Mouse (Mus musculus) thymus, postnatal 10 days (tissue): ENCODE measurements around the gene Gpr162.
"Not testable (repeated sequence)": the region's sequence is repeated elsewhere in the genome, so short reads cannot be mapped to it uniquely, and the experiment has no call there.

Experiments used
- DNase-seq, 2 experiments: peaks; one replicate each; pipeline ENCODE4 v3.0.0; 2021; ENCODE audit warnings: low spot score in 2 of 2

Gene Gpr162

DNA sequence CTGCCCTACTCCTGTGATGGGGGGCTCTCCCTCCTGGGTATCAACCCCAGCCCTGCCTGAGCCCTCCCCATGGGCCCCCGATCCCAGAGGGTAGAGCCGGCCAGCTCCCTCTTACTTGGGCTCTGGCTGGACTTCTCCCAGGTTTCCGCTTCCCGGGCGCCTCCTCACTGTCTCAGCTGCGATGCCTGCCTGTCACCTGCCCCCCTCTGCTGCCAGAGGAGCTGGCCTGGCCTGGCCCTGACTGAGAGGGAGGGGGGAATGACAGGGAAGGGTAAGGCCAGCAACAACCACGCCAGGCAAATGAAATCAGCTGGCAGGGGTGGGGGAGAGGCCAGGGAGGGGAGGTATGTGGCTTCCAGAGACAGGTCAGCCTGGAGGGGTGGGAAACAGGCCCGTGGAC lies 24.0 kb downstream of the Gpr162 start:
- no peak for DNase-seq

DNA sequence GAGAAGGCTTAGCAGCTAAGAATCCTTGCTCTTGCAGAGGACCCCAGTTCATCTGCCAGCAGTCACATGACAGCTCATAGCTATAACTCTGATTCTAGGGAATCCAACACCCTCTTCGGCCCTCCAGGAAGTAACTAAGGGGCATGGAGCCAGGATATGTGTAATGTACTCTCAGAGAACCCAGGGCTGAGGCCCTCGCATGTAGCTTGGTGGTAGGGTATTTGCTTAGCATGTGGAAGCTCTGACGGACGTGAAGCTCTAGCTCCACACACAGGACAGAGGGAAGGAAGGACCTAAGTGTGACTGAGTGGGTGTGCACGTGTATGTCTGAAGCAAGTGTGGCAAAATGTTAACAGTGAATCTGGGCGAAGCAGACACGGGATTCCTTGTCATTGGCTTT lies 27.4 kb downstream of the Gpr162 start:
- no peak for DNase-seq

DNA sequence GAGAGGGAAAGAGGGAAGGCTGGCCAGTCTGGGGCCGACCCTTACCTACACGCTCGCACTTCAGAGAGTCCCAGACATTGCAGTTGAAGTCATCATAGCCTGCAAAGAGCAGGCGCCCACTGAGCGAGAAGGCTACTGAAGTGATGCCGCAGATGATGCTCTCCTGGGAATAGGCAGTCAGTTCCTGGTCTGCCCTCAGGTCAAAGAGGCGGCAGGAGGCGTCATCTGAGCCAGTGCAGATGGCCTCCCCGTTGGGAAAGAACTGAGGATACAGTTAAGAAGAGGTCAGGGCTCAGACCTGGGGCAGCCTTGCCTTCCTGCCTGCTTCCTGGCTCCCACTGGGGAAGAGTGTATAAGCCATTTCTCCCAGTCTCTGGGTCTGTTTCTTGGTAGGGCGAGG lies 28.3 kb downstream of the Gpr162 start:
- DNase-seq = no peak

DNA sequence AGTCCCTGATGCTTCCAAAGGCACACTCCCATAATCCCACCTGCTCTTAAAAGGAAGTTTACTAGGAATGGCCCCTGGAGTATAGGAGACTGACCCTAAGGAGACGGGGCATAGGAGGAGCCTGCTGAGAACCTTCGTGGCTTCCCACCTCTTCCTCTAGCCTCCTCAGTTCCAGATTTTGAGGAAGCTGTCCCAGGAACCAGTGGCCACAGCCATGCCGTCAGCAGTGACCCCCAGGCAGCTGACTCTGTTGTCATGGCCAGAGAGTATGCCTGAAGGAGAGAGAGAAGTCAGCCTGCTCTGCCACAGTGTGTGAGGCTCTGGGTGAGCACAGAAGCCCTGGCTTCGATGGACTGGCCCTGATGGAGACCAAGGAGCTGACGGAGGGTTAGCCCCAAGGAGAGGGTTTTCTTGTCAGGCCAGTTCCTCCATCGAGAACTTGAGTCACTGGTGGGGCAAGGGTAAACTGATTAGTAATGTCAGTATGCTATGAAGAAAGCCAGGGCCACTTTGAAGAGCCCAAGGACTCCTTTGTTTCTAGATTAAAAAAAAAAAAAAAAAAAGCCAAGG lies 29.2 kb downstream of the Gpr162 start:
- DNase-seq = no peak

DNA sequence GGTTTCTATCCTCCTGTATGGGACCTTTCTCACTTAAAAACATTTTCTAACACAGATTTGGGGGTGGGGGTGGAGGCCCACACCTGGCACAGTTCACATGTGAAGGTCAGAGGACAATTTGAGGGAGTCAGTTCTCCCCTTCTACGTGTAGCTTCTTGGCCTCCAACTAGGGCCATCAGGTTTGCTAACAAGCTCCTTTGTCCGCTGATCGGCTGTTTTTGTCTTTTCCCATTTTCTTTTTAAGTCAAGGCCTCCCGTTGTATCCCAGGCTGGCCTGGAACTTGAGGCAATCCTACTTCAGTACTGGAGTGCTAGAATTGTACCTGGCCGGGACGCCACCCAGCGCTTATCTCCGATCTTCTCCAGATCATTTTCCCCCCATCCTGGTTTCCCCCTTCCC lies 32.1 kb downstream of the Gpr162 start:
- no peak for DNase-seq

DNA sequence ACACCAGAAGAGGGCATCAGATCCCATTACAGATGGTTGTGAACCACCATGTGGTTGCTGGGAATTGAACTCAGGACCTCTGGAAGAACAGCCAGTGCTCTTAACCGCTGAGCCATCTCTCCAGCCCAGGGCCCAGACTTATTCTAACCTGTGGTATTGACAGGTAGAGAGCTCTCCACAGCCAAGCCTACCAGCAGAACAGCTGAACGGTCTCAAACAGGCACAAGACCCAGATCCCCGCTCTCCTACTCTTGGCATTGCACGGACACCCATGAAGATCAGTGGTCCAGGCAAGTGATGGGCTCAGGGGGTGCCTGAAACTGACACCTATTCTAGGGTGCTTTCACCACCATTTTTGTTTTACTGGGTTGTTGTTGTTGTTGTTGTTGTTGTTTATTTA lies 32.6 kb downstream of the Gpr162 start:
- not testable (repeated sequence) for DNase-seq

DNA sequence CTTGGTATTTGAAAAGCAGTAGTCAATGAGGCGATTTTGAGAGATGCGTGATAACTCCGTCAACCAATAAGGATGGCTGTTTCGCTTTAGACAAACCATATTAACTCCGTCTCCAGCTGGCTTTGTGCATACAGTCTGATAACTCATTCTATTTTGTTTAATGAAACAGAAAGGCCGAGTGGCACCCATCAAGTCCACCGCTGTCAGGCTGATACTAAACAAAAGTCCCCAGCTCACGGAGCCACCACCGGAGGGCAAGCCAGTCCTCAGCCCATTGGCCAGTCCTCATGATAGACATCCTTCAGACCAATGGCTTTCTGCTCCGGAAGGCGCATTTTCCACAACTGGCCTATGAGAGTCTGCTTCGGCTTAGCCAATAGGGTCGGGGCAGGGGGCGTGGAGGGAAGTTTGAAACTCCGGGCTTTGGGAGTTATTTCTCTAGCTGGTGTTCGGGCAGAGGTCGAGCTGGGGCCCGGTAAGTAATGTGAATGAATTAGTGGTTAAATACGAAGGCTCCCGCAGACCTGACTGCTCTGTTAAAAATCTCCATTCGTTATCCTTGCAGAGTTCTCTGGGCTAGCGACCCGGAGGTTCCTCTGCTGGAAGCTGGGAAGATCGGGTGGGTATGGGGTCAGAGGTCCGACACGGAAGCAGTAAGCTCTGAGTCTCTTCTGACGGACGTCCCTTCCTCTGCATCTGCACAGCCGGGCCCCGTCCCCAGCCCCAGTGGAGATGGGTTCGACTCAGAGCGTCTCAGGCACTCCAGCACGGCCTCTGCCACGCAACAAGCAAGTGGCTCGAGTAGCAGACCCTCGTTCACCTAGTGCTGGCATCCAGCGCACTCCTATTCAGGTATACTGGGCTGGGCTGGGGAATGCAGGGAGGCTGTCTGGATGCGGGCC lies 33.7 kb downstream of the Gpr162 start:
- peak; percentile 88 to 93 for DNase-seq

DNA sequence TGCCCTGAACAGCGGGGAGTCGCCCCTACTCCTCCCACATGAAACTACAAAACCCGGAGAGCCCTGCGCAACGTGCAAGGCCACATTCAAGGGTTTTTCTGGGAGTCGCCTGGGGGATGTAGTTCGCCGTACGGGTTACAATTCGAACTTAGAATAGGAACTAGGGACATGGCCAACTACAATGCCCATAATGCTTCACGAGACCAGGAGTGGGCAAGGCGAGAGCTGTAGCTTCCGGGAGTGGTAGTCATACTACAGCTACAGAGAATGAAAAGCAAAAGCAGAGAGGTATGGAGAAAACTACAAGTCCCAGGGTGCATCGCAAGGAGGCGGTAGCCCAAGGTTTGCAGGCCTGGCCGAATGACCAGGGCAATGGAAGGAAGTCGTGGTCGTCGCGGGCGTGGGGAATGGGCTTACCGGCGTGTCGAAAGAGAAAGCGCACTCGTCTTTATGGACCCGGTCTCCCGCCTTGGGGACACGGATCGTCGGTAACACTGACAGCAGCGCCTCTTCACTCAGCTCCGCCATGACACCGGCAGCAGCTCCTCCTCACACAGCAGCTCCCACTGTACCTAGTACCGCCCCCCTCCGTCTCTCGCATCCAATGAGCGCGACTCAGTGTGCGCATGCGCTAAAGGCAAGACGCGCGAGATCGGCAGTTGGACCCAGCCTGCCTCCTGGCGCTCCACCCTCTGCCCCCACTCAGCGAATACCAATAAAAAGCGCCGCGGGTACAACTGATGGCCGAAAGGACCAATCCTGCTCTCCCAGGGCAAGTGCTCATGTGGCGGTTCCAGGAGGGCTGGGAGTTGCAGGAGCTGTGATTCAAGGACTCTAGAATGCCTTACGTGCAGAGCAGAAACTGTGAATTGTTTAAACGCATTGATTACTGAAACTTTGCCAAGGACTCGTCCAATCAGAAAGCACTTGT lies 34.6 kb downstream of the Gpr162 start, which contains the start of the genes Usp5 and Cdca3:
Gene Usp5 (minus strand): TSS at position 617 of the 931 bp plus-strand sequence.
Gene Cdca3 (plus strand): TSS at position 680 of the 931 bp plus-strand sequence.
- DNase-seq = peak; percentile 96 to 99

DNA sequence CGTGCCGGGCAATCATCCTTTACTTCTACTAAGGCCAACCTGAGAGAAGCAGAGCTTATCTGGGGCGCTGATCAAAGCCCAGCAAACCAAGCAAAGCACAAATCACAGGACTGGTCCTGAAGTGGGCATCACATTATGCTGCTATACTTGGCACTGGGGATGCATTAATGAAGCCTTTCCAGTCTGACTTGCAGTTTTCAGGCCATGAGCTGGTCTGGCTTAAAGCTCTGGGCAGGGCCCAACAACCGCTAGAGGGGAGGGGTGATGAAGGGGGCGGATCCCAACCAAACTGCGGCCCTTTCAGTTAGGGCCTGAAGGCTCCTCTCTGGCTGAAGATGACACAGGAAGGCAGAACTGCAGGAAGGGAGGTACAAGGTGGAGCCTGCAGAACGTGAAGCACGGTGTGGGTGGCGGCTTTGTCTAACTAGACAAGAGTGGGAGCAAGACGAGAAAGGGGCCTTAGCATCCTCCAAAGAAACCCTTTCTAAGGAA lies 35.6 kb downstream of the Gpr162 start:
- DNase-seq = peak in 1 of 2 experiments; percentile 42

DNA sequence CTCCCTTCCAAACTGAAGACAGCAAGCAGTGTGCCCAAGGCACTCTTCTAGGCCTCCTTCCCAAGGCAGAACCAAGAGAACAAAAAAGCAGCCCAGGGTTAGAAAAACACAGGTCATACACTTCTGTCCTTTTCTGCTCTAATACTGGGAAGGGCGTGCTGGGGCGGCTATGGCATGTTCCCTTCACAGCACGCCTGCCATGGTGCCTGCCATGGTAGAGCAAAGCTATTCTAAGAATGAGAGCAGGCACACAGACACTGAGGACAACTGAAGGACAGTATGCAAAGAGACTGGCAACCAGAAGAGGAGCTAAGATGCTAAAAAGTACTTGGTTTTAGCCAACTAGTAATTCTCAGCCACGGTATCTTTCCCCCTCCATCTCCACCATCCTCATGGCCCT lies 41.7 kb downstream of the Gpr162 start:
- DNase-seq = no peak

DNA sequence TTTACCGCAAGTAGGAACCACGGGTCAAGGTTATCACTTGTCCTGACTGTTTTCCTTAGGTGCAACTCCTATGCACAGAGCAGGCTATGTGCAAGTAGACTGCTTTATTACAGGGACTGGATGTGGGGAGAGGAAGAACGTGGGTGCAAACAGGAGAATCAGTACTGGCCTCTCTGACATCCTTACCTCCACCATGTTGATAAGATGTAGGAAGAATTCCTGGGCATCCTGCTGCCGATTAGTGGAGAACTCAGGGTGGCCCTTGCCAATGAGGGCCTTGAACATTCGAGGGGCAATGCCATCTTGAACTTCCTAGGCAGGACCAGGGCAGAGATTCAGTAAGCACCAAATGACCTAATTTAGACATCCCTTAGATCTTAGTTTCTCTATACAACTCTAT lies 42.9 kb downstream of the Gpr162 start:
- DNase-seq = no peak

DNA sequence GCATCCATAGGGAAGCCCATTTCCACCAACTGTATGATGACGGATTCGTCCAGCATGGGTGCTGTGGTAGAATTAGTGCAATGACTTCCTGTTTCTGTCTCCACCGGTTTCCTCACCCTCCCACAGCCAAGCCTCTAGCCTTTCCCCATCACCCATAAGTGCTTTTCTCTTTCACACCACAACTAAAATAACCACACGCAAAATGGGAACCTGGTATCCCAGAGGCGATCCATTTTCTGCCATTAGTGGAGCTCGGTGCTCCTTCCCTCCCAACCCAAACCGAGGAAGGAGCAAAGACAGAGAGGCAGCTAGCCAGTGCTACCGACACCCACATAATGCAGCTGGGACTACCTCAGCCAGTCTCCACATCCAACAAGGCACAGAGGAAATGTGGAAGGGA lies 45.8 kb downstream of the Gpr162 start:
- DNase-seq = no peak

DNA sequence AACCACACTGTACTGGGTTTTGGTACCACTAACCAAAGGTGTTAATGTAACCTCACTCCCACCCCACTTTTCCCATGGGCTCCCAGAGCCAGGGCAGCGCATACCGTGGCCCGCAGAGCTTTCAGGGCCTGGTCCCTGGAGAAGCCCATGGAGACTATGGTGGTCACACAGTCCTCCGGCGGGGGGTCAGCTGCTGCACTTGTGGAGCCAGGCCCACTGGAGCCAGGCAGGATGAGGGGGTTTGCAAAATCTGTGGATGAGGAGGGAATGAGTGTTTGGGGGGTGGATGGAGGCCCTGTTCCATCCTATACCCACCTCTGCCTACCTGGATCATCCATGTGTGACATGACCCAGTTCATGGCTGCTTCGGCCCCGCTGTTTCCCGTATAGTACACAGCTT lies 46.2 kb downstream of the Gpr162 start:
- DNase-seq = no peak

DNA sequence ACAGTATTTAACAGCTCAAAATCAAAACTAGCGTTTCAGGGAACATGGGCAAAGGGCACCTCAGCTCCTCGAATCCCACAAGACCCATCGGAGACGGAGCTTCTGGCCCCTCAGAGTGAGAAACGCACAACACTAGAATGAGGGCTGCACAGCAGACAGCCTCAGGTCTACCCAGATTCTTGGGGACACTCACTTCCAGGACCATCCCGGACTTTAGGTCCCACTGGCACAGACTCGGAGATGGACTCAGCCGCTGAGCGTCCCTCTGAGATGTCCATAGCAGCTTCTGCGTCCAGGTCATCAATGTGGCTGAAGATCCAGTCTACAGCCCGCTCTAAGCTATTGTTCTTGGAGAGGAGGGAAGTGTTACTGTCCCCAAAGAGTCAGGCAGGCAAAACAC lies 46.7 kb downstream of the Gpr162 start:
- DNase-seq = no peak

DNA sequence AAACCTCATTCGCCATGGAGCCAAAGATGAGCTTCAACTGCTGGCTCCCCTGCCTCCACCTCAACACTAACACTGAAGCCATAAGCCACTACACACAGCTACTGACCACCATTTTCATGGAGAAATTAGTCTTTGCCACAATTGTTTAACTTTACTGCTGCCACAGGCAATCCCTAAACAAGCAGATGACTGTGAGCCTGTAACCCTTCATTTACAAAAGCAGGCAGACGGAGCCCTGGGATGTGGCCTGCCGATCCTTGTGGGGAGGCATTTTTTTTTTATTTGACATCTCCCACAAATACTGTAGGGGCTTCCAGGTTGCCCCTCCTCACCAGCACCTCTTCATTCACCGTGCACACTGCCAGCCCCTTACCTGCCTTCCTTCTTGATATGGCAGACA lies 47.2 kb downstream of the Gpr162 start:
- DNase-seq = no peak

DNA sequence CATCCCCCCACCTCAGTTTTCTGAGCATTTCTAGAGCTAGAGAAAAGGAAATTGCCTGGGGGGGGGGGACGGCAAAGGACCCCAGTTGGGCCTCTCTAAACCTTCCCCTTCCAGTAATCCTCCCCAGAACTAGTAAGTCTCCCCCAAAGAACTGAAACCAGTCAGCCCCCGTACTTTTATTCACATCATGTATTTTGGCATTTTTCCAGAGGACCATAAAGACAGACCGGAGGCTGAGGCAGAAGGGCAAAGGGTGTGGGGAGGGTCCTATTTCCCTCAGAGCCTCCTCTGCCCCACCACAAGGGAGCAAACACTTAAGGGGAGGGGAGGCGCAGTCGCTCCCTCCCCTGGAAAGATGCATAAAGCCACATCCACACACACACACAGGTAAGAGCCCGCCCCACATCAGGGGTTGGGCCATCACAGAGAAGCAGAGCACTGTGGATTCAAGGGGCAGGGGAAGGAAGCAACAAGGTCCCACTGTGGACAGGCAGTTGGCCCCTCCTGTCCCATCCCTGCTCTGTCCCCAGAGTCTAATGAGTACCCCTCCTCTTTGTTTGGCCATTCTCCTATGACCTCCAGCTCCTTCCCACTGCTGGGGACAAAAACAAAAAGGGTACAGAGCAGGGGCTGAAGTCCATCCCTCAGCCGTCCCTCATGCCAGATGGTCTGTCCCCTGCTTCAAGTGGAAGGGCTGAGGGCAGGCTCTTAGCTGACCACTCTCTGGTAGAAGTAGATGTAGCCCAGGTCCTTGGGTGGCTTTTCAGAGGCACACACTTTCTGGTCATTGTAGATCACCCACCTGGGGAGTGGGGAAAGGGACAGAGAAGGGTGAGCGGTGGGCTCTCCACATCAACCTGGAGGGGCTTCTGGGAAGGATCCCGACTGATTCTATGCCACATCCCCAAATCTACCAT lies 48.7 kb downstream of the Gpr162 start:
- DNase-seq = no peak

DNA sequence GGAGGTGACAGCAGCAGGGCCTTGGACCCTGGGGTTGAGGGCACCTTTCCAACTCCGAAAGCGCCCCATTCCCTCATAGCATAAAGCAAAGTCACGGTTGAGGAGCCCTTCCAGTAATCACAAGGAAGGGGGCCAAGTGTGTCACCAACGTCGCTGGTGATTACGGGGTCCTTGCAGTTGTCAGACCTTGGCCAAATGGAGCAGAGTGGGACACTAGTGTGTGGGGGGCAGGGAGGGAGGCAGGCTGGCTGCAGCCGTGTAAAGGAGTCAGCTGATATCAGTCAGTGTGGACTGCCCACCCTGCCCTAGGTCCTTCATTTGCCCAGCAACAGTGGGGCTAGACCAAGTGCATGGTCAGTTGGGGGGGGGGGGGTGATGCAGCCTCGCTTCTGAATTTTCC lies 49.3 kb downstream of the Gpr162 start:
- no peak for DNase-seq

DNA sequence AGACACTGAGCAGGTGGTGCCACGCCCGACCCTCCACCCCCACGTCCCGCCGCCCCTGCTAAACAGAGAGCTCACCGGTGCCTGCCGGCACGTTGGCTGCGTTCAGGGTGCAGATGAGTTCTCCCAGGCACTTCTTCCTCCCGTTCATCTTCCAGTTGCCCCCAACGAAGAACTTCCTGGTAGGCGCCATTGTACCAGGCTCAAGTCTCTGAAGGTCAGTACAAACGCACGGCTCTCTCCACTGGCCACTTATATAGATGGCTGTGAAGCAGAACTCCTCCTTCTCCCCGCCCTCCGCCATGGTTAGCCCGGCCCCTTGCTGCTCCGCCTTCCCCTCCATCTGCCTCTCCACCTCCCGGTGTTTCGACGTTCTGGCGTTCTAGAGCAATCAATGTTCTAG lies 49.9 kb downstream of the Gpr162 start, which contains the start of gene Tpi1:
Gene Tpi1 (minus strand): TSS at position 364 of the 400 bp plus-strand sequence.
- peak; percentile 66 to 68 for DNase-seq

DNA sequence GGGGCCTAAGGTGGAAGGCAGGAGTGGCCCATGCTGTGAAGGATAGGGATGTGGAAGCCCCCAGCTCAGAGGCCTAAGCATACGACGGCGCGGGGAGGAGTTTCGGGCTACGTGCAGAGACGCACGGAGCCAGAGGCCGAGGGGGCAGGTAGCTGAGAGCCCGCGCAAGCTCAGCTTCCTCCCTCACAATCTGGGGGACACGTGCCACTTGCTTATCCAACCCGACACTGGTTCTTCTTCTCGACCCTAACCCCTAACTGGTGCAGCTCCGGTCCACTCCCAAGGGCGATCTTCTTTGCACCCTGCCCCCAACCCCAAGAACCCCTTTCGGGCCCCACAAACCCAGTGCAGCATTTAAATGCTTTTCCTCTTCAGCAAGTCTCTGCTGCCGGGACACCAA lies 50.3 kb downstream of the Gpr162 start:
- DNase-seq = peak; percentile 63 to 68

DNA sequence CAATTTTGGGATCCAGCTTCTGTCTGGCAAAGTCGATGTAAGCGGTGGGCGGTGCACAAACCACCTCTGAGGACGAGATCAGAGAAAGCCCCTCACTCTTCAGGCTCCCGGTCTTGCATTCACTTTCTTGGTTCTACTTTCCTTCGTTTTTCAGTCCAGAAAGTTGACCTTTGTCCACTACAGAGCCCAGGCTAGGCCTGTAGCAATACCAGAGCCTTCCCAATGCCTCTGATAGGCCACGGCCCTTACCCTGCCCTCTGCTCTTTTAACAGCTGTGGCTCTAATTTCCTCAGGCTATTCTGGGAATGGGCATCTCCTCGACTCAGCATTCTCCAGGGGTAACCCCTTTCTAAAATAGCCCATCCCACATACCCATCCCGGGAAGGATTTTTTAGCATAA lies 50.9 kb downstream of the Gpr162 start:
- no peak for DNase-seq
